Mouse (Mus musculus) frontal cortex, postnatal 25 days (tissue): ENCODE results near the gene Ell.
"Not testable (repeated sequence)": the region's sequence is repeated elsewhere in the genome, so short reads cannot be mapped to it uniquely, and the experiment has no call there.

Experiments
- DNase-seq, 2 experiments: peaks; one replicate each; pipeline ENCODE4 v3.0.0; 2022; ENCODE audit warnings: low spot score in 2 of 2

The Ell gene

GRCm38 (mm10) chr8:70564696-70565235 lies 25.5 kb downstream of the Ell start:
- no peak for DNase-seq

DNA sequence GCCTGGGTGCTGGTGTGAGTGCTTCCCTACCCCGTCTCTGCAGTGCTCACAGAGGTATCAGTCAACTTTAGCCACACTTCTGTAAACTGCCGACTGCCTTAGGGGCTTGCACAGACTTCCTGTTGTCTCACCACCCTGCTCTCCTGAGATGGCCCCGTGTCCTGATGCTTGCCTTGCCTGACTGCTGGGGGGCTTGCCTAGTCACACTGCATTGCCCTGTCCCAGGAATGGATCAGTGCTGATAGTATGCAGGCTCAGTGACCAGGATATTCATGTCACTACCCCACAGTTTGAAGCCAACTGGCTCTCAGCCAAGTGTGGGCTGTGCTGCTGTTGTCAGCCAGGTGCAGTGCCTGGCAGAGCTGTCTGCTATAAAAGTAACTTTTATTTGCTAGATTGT lies 26.3 kb downstream of the Ell start:
- no peak for DNase-seq

DNA sequence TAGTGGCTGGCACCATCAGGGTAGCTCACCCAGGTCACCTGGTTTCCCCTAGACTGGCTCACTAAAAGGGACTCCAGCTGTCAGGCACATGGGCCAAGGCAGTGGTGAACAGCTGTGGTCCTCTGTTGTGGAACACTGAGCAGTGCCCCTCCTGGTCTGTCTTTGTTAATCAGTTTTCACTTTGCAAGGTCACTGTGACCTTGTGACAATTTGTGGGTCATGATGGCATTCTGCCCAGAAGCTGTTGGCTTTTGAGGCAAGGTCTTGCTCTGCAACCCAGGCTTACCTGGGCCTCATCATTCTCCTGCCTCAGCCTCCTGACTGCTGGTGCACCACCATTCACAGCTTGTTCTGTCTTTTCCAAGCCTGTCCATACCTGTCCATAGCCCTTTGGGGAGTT lies 31.1 kb downstream of the Ell start:
- DNase-seq = no peak

DNA sequence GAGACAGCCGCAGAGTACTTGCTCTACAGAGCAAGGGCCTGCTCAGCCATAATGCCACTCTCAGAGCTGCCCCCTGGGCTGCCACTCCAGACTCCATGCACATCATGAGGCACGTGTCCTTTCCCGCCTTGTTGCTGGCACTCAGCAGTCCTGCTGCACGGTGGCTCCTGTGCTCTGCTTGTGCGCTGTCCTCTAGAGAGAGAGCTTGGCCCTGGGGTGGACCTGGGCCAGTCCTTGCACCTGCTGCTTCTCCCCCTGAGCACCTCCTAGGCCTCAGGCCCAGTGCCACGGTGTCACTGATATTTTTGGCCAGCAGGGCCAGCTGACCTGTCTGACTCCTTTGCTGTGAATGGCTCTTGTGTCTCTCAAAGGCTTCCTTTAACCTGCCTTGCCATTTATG lies 31.7 kb downstream of the Ell start:
- no peak for DNase-seq

GRCm38 (mm10) chr8:70574302-70574701 lies 35.0 kb downstream of the Ell start:
- no peak for DNase-seq

DNA sequence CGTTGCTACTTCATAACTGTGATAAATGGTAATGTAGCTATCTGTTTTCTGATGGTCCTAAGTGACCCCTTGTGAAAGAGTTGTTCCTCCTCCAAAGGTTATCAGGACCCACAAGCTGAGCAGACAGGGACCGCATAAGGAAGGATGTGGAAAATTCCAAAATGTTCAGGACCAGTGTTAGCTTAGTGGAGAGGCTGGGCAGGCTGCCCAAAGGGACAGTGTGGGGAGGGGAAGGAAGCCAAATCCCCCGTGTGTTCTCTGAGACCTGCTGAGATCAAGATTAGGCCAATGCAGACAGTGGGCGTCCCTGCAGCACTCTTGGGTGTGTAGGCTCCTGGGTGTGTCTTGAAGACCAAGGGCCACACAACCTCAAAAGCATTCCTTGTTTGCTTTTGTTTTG lies 35.7 kb downstream of the Ell start:
- DNase-seq = no peak

- DNase-seq = no peak
Observed at GRCm38 (mm10) chr8:70577207-70577606, 38.0 kb downstream of the Ell start.

GRCm38 (mm10) chr8:70583476-70584387 lies 44.5 kb downstream of the Ell start:
- DNase-seq = no peak

- no peak for DNase-seq
Observed at GRCm38 (mm10) chr8:70584606-70585257, 45.5 kb downstream of the Ell start.

GRCm38 (mm10) chr8:70585258-70585652 lies 46.0 kb downstream of the Ell start:
- DNase-seq = no peak

- DNase-seq = not testable (repeated sequence)
Observed at GRCm38 (mm10) chr8:70587955-70588354, 48.7 kb downstream of the Ell start.

GRCm38 (mm10) chr8:70591569-70591968 lies 52.3 kb downstream of the Ell start:
- no peak for DNase-seq

- DNase-seq = no peak
Observed at GRCm38 (mm10) chr8:70593173-70593572, 53.9 kb downstream of the Ell start.

DNA sequence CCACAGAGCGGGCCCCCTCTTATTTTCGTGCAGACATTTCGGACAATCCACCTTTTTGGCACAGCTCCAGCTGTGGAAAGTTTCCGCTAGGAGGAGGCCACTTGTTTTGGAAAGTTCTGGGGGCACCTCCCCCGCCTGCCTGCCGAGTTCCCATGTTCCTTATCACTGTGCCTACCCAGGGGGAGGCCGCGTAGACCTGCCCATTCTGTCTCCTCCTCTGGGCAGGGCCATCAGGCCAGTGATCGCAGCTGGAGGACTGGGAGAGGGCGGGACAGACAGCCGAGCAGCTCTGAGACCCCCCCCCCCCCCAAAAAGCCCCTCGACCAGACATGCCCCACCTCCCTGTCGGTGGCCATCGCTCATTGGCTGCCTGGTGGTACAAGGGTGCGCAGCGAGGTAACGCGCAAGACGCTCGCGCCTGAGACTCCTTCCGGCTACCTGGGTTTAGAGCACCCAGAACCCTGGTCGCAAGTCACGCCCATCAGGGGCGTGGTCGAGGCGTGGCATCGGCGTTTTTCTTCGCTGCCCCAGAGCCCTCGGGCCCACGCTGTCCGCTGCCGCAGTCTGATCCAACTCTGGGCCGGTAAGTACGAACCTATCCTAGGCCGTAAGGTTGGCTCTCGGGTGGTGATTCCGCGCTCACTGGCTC lies 54.8 kb downstream of the Ell start, which contains the start of gene Isyna1:
Gene Isyna1 (plus strand): TSS at position 413 of the 649 bp plus-strand sequence.
- DNase-seq = peak in 1 of 2 experiments; percentile 55

DNA sequence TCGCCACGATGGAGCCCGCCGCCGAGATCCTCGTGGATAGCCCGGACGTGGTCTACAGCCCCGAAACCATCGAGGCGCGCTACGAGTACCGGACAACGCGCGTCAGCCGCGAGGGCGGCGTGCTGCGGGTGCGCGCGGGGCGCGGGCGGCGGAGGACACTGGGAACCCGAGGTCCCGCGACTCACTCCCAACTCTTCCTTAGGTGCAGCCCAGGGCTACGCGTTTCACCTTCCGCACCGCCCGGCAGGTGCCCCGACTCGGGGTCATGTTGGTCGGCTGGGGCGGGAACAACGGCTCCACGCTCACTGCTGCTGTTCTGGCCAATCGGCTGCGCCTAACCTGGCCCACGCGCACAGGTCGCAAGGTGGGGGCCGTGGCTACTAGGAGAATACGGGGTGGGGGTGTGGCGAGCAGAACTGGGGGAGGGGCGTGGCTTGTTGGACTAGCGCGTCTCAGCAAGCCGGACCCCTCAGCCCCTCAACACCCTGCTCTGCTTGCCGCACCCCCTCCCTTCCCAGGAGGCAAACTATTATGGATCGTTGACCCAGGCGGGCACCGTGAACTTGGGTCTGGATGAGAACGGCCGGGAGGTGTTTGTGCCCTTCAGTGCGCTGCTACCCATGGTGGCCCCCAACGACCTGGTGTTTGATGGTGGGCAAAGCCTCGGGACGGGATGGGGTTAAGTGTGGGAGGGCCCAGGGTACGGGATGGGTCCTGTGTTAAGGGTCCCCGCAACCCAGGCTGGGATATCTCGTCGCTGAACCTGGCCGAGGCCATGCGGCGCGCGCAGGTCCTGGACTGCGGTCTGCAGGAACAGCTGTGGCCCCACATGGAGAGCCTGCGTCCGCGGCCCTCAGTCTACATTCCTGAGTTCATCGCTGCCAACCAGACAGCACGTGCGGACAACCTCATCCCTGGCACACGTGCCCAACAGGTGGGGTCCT lies 55.6 kb downstream of the Ell start:
- DNase-seq = peak in 1 of 2 experiments; percentile 36

DNA sequence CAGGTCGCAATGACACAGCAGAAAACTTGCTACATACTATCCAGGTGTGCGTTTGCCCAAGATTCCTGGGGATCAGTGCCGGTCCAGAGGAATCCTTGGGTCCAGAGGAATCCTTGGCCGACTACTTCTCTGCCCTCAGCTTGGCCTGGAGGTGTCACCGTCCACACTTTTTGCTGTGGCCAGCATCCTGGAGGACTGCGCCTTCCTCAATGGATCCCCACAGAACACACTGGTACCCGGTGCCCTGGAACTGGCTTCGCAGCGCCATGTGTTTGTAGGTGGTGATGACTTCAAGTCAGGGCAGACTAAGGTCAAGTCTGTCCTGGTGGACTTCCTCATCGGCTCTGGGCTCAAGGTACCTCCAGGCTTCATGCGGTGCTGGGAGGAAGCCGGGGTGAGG lies 56.6 kb downstream of the Ell start:
- no peak for DNase-seq

- DNase-seq = no peak
Observed at GRCm38 (mm10) chr8:70596216-70596615, 57.0 kb downstream of the Ell start.

GRCm38 (mm10) chr8:70596775-70597416 lies 57.6 kb downstream of the Ell start:
- no peak for DNase-seq

DNA sequence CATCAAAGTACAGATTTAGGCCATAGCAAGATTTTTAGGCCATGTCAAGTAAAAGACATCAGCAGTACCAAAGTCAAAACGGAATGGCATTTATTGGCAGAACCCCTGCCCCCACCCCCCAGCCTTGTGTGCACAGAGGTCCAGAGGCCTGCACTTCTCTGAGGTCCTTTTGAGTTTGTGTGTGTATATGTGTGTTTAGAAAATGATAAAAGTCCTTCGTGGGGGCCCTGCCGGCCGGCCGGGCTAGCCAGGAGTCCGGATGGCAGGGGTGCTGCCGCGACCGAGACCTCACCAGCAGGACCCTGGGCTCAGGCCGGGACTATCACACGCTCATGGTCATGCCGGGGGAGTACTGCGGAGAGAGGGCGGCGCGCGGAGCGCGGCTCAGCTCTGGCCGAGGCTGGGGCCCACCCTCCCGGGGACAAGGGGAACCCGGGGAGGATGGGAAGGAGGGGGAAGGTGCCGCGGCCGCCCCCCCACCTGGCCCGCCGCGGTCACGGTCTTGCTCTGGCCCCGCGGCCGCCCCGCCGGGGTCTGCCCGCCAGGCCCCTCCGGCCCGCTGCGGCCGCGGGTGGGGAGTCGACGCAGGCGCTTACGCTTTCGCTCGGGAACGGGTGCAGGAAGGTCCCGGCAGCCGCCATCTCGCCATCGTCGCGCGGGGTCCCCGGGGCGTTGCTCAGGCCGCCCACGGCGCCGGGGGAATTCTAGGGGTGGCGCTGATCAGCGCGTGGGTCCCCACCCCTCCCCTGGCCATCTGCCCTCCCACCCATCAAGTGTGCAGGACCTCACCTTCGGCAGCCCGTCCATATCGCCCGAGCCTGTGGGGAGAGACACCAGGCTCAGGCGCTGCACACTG lies 58.4 kb downstream of the Ell start:
- no peak for DNase-seq

DNA sequence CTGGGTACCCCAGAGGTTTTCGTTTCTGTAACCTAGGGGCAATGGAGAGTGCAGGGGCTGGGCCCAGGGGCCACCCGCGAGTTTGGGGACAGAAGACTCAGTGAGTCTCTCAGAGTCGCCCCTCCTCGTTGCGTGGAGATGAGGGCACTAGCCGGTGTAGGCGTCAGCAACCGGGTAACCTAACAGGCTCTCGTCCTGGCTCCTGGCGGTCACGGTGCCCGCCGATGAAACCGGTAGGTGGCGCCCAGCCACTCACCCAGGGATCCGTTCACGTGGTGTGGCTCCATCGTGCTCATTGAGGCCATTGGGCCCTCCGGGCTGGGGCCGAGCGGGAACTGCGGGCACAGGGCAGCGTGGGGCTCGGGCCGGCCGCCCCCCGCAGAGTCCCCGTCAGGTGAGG lies 59.0 kb downstream of the Ell start:
- peak in 1 of 2 experiments; percentile 81 for DNase-seq
